Mouse (Mus musculus) heart, postnatal 14 days (tissue): ENCODE measurements around the gene Rpl35a. TPM values are rescaled to one million over a fixed set of nuclear protein-coding genes. Genes with fewer than 3 reads are reported as not detected.

Experiments
- microRNA-seq, 2 experiments: library from miRNA; unstranded; fragments of <30 nt; microRNA quantifications; one replicate each; pipeline ENCODE4 v1.2.0; 2021 to 2022
- total RNA-seq, 2 experiments: library from RNA; stranded (reverse); gene quantifications; 2 replicates each; pipeline ENCODE4 v1.2.3; 2021

Rpl35a gene
- total RNA-seq, 2 experiments from 2014 or later, result 297 to 302 TPM

Small RNA genes lying within 50 kb of the gene (microRNA-seq; reads per million reads assigned to microRNA genes)
- gene Gm22231 (0 reads per million in 2 experiments), gene Mir1947 (6.3 to 7.0 reads per million in 2 experiments)

Other genes with a start within 250 kb of the Rpl35a start
- not detected for gene Smbd1, start 246.0 kb upstream of the Rpl35a start, total RNA-seq
- gene Fyttd1, start 179.0 kb upstream of the Rpl35a start, total RNA-seq, result 100 to 1,000 TPM in 1 of 2 experiments, 10 to 100 TPM in 1; 99.2 to 105 TPM
- 10 to 100 TPM; 31.6 to 32.1 TPM for gene Rubcn, start 178.7 kb upstream of the Rpl35a start, total RNA-seq
- gene Lrch3, start 142.4 kb upstream of the Rpl35a start, total RNA-seq, result 10 to 100 TPM; 28.2 to 29.2 TPM
- under 1 TPM; 0.60 to 0.73 TPM for gene Iqcg, start 235 bp upstream of the Rpl35a start, total RNA-seq
- gene Lmln, start 6.1 kb downstream of the Rpl35a start, total RNA-seq, result 1 to 10 TPM; 1.9 to 5.0 TPM
- gene Osbpl11, start 128.6 kb downstream of the Rpl35a start, total RNA-seq, result 10 to 100 TPM; 22.9 to 23.2 TPM
- 10 to 100 TPM; 30.9 to 34.3 TPM for gene Snx4, start 195.0 kb downstream of the Rpl35a start, total RNA-seq